Mouse (Mus musculus): ENCODE results near the gene Wnt10a. TPM values are rescaled to one million over a fixed set of nuclear protein-coding genes. Genes with fewer than 3 reads are reported as not detected.
A peak's percentile ranks its signal among the peaks of the same experiment; 100 is the strongest.

The Wnt10a gene
- polyA plus RNA-seq, 1 experiment from 2014 or later = 0.63 TPM

- H3K27ac ChIP-seq = no peak overlapping the region
- peaks cover 99% of the 10 kb centered on the region for H3K27me3 ChIP-seq
- H3K36me3 ChIP-seq (ENCODE audit: poor library complexity, severe bottlenecking) = no peaks in the 10 kb centered on the region
- no peak overlapping the region for H3K4me2 ChIP-seq
- ATAC-seq = no peak
- 10% methylated on average over 6 of the region's 6 CpGs for WGBS
- no peak overlapping the region for H3K9ac ChIP-seq
- no peaks in the 10 kb centered on the region for H3K9me3 ChIP-seq (replicated peaks)
- peaks cover 32% of the 10 kb centered on the region for H3K4me1 ChIP-seq
- no peak overlapping the region for H3K4me3 ChIP-seq
These were observed 2.6 kb upstream of the Wnt10a start for GRCm38 (mm10) chr1:74788603-74789176.

- Histone ChIP-seq H3K4me2 (no peak overlapping the region), H3K9ac (no peak overlapping the region), H3K27ac (no peak overlapping the region), H3K4me3 (no peak overlapping the region), H3K4me1 (peaks cover 38% of the 10 kb centered on the region), H3K9me3 (replicated peaks) (no peaks in the 10 kb centered on the region), H3K36me3 (ENCODE audit: poor library complexity, severe bottlenecking) (no peaks in the 10 kb centered on the region), H3K27me3 (peaks cover 99% of the 10 kb centered on the region)
- no peak for ATAC-seq
- WGBS = 5% methylated on average over 3 of the region's 3 CpGs
These were observed 1.2 kb upstream of the Wnt10a start for GRCm38 (mm10) chr1:74790095-74790494.

- H3K9me3 ChIP-seq (replicated peaks) = no peaks in the 10 kb centered on the region
- peaks cover 100% of the 10 kb centered on the region for H3K27me3 ChIP-seq
- no peak overlapping the region for H3K4me2 ChIP-seq
- no peak for ATAC-seq
- peaks cover 56% of the 10 kb centered on the region for H3K4me1 ChIP-seq
- no peak overlapping the region for H3K9ac ChIP-seq
- no peak overlapping the region for H3K4me3 ChIP-seq
- H3K36me3 ChIP-seq (ENCODE audit: poor library complexity, severe bottlenecking) = no peaks in the 10 kb centered on the region
- no peak overlapping the region for H3K27ac ChIP-seq
- 10% methylated on average over 19 of the region's 19 CpGs for WGBS
These were observed 1.7 kb downstream of the Wnt10a start for GRCm38 (mm10) chr1:74792831-74793660.

GRCm38 (mm10) chr1:74794487-74795144, 3.3 kb downstream of the Wnt10a start:
- Histone ChIP-seq H3K4me3 (peak overlapping the region; percentile 27), H3K27ac (no peak overlapping the region), H3K9ac (peak overlapping the region; percentile 37; the same call in 1 of the 2 replicates), H3K27me3 (peaks cover 99% of the 10 kb centered on the region), H3K9me3 (replicated peaks) (no peaks in the 10 kb centered on the region), H3K4me1 (peaks cover 65% of the 10 kb centered on the region), H3K36me3 (ENCODE audit: poor library complexity, severe bottlenecking) (no peaks in the 10 kb centered on the region), H3K4me2 (peak overlapping the region; percentile 48)
- ATAC-seq = no peak
- WGBS = under 1% methylated on average over 32 of the region's 38 CpGs

GRCm38 (mm10) chr1:74795145-74795529, 3.8 kb downstream of the Wnt10a start:
- 2% methylated on average over 7 of the region's 11 CpGs for WGBS
- Histone ChIP-seq H3K27ac (no peak overlapping the region), H3K9me3 (replicated peaks) (no peaks in the 10 kb centered on the region), H3K4me2 (peak overlapping the region; percentile 48), H3K4me1 (peaks cover 67% of the 10 kb centered on the region), H3K27me3 (peaks cover 99% of the 10 kb centered on the region), H3K36me3 (ENCODE audit: poor library complexity, severe bottlenecking) (no peaks in the 10 kb centered on the region), H3K9ac (no peak overlapping the region), H3K4me3 (peak overlapping the region; percentile 27)
- ATAC-seq = no peak

- Histone ChIP-seq H3K9ac (no peak overlapping the region), H3K27me3 (peaks cover 98% of the 10 kb centered on the region), H3K9me3 (replicated peaks) (no peaks in the 10 kb centered on the region), H3K4me3 (no peak overlapping the region), H3K4me2 (peak overlapping the region; percentile 16; the same call in 1 of the 2 replicates), H3K4me1 (peaks cover 66% of the 10 kb centered on the region), H3K36me3 (ENCODE audit: poor library complexity, severe bottlenecking) (no peaks in the 10 kb centered on the region), H3K27ac (no peak overlapping the region)
- peak; percentile 80 for ATAC-seq
- WGBS = 5% methylated on average over 5 of the region's 5 CpGs
These were observed 6.1 kb downstream of the Wnt10a start for GRCm38 (mm10) chr1:74797459-74797858.

GRCm38 (mm10) chr1:74800424-74800888, 9.1 kb downstream of the Wnt10a start:
- Histone ChIP-seq H3K36me3 (ENCODE audit: poor library complexity, severe bottlenecking) (no peaks in the 10 kb centered on the region), H3K9me3 (replicated peaks) (no peaks in the 10 kb centered on the region), H3K4me2 (peak overlapping the region; percentile 43), H3K9ac (no peak overlapping the region; the same call in 1 of the 2 replicates), H3K27me3 (peaks cover 98% of the 10 kb centered on the region), H3K4me1 (peaks cover 67% of the 10 kb centered on the region), H3K4me3 (peak overlapping the region; percentile 26), H3K27ac (no peak overlapping the region)
- WGBS = under 1% methylated on average over 29 of the region's 29 CpGs
- no peak for ATAC-seq

- no peak overlapping the region for H3K4me3 ChIP-seq
- no peaks in the 10 kb centered on the region for H3K36me3 ChIP-seq (ENCODE audit: poor library complexity, severe bottlenecking)
- 11% methylated on average over 6 of the region's 6 CpGs for WGBS
- H3K27me3 ChIP-seq = peaks cover 98% of the 10 kb centered on the region
- H3K4me1 ChIP-seq = peaks cover 72% of the 10 kb centered on the region
- no peaks in the 10 kb centered on the region for H3K9me3 ChIP-seq (replicated peaks)
- no peak overlapping the region for H3K9ac ChIP-seq
- ATAC-seq = no peak
- no peak overlapping the region for H3K27ac ChIP-seq
- no peak overlapping the region for H3K4me2 ChIP-seq
These were observed 10.4 kb downstream of the Wnt10a start for GRCm38 (mm10) chr1:74801631-74802140.

GRCm38 (mm10) chr1:74802795-74803656, 11.7 kb downstream of the Wnt10a start:
- peak overlapping the region; percentile 55 for H3K9ac ChIP-seq
- peaks cover 72% of the 10 kb centered on the region for H3K4me1 ChIP-seq
- H3K27me3 ChIP-seq = peaks cover 98% of the 10 kb centered on the region
- peak overlapping the region; percentile 76 for H3K4me2 ChIP-seq
- H3K36me3 ChIP-seq (ENCODE audit: poor library complexity, severe bottlenecking) = no peaks in the 10 kb centered on the region
- peak overlapping the region; percentile 43 for H3K4me3 ChIP-seq
- WGBS = 1% methylated on average over 57 of the region's 57 CpGs
- H3K9me3 ChIP-seq (replicated peaks) = no peaks in the 10 kb centered on the region
- H3K27ac ChIP-seq = no peak overlapping the region
- peak; percentile 62 for ATAC-seq

- Histone ChIP-seq H3K27ac (no peak overlapping the region), H3K36me3 (ENCODE audit: poor library complexity, severe bottlenecking) (no peaks in the 10 kb centered on the region), H3K9ac (no peak overlapping the region), H3K27me3 (peaks cover 98% of the 10 kb centered on the region), H3K9me3 (replicated peaks) (no peaks in the 10 kb centered on the region), H3K4me3 (no peak overlapping the region), H3K4me2 (no peak overlapping the region), H3K4me1 (peaks cover 70% of the 10 kb centered on the region)
- WGBS = 6% methylated on average over 10 of the region's 10 CpGs
- no peak for ATAC-seq
These were observed 13.0 kb downstream of the Wnt10a start for GRCm38 (mm10) chr1:74804211-74804870.

- Histone ChIP-seq H3K36me3 (ENCODE audit: poor library complexity, severe bottlenecking) (no peaks in the 10 kb centered on the region), H3K9me3 (replicated peaks) (no peaks in the 10 kb centered on the region), H3K9ac (no peak overlapping the region), H3K27me3 (peaks cover 98% of the 10 kb centered on the region), H3K27ac (no peak overlapping the region), H3K4me2 (no peak overlapping the region), H3K4me1 (peaks cover 60% of the 10 kb centered on the region), H3K4me3 (no peak overlapping the region)
- no peak for ATAC-seq
- WGBS = 16% methylated on average over 4 of the region's 4 CpGs
These were observed 14.1 kb downstream of the Wnt10a start for GRCm38 (mm10) chr1:74805340-74805835.

All from forebrain, embryonic 13.5 days (tissue).